Mouse (Mus musculus) ES-Bruce4 (cell line): ENCODE measurements around the gene Ociad2. TPM values are rescaled to one million over a fixed set of nuclear protein-coding genes. Genes with fewer than 3 reads are reported as not detected.

ENCODE experiments used
- H3K27ac ChIP-seq: 2 replicates; pipeline ENCODE4 v1.5.1; 2012; ENCODE audit warnings: low read length, inconsistent platforms; ENCODE audit not compliant: insufficient read depth
- H3K27me3 ChIP-seq: 2 replicates; pipeline ENCODE4 v1.6.1; 2012; ENCODE audit warnings: mild to moderate bottlenecking, low read length, inconsistent platforms; ENCODE audit not compliant: control insufficient read depth, poor library complexity, insufficient read depth, severe bottlenecking
- H3K36me3 ChIP-seq: 2 replicates; pipeline ENCODE4 v1.6.1; 2012; ENCODE audit warnings: inconsistent platforms, mild to moderate bottlenecking, low read length, moderate library complexity; ENCODE audit not compliant: control insufficient read depth, poor library complexity, insufficient read depth, severe bottlenecking
- H3K4me1 ChIP-seq: one replicate; pipeline ENCODE4 v1.8.1; 2011; ENCODE audit warnings: low read length; ENCODE audit not compliant: control insufficient read depth, insufficient read depth
- H3K4me3 ChIP-seq: 2 replicates; pipeline ENCODE4 v1.5.1; 2011; ENCODE audit warnings: low read depth, mild to moderate bottlenecking, low read length
- H3K9ac ChIP-seq: 2 replicates; pipeline ENCODE4 v1.6.1; 2012; ENCODE audit warnings: low read depth, mild to moderate bottlenecking, inconsistent platforms; ENCODE audit not compliant: poor library complexity, severe bottlenecking
- H3K9me3 ChIP-seq: replicated peaks from 2 replicates; pipeline ENCODE4 v1.6.1; 2012; ENCODE audit warnings: mild to moderate bottlenecking, low read length, inconsistent platforms; ENCODE audit not compliant: control insufficient read depth, poor library complexity, insufficient read depth, severe bottlenecking
- CTCF ChIP-seq: IDR thresholded peaks from one replicate; pipeline ENCODE4 v1.8.1; 2011; ENCODE audit warnings: low read depth, low read length
- EP300 ChIP-seq: IDR thresholded peaks from 2 replicates; pipeline ENCODE4 v1.6.1; 2011; ENCODE audit warnings: low read depth, low read length; ENCODE audit not compliant: insufficient read depth
- POLR2A ChIP-seq: IDR thresholded peaks from one replicate; pipeline ENCODE4 v1.8.1; 2011; ENCODE audit warnings: low read length; ENCODE audit not compliant: insufficient read depth
- polyA plus RNA-seq: library from polyadenylated mRNA; stranded (reverse); fragments of >200 nt; gene quantifications from 2 replicates; pipeline ENCODE4 v1.2.4, GENCODE M21; 2011; ENCODE audit warnings: low read depth; ENCODE audit not compliant: missing spikeins, insufficient read depth, insufficient read length

The Ociad2 gene
- polyA plus RNA-seq, 1 experiment = 4.9 TPM

DNA sequence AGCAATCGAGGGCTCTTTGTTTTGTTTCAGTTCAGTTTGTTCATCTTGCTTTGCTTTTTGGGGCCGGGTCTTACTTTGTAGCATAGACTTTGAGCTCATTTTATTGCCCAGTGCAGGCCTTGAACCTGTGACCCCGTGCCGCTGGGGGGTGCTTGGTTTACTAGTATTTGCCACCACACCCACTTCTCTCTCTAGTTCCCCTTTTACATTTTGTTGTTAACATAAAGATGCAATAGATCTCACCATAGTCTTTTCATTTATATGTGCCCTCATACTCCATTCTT, 60.3 kb downstream of the Ociad2 start:
- H3K4me1 ChIP-seq = no peaks in the 10 kb centered on the region
- H3K36me3 ChIP-seq = no peaks in the 10 kb centered on the region
- TF ChIP-seq POLR2A = no peak
- no peak for TF ChIP-seq EP300
- no peak for TF ChIP-seq CTCF

DNA sequence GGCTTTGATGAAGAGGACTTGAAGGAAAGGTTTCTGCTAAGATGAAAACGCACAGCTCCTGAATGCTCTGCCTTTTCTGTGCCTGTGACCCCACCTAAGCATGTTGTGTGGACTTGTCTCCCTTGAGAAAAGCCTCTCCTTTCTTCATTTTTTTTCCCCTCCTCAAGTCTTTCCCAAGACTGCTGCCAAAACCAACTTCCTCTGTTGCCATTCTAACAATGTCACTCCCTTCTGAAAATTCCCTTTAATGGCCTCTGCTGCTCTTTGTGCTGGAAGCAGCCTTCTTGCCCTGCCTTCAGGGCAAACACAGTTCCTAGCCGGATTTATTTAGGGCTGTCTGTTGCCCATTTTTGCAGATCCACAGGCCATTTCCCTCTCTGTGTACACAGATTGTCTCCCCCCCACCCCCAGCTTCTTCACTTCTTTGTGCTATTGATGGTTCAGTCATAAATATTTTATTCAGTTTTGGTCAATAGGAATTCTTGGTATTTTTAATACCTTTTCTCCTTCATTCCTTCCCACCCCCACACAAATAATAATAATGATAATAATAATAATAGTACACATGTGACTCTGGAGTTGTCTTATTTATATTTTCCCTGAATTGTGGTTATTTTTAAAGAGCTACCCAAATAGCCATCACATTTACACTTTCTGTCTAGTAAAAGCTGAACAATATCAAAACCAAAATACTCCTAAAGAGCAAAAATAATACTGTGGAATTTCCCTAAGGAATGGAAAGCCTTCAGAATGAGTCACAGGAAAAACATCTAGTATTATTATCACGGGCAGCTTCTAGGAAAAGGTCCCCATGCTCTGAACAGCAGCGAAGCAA, 60.9 kb downstream of the Ociad2 start:
- no peaks in the 10 kb centered on the region for H3K4me1 ChIP-seq
- no peaks in the 10 kb centered on the region for H3K36me3 ChIP-seq
- H3K9me3 ChIP-seq = no peaks in the 10 kb centered on the region
- no peak overlapping the region for H3K27ac ChIP-seq
- H3K9ac ChIP-seq = no peak overlapping the region
- no peaks in the 10 kb centered on the region for H3K27me3 ChIP-seq
- no peak for TF ChIP-seq CTCF
- TF ChIP-seq EP300 = no peak
- no peak for TF ChIP-seq POLR2A
- H3K4me3 ChIP-seq = no peak overlapping the region

More for the DNA sequence above, 60.3 kb downstream of the Ociad2 start:
- Histone ChIP-seq H3K27me3 (no peaks in the 10 kb centered on the region), H3K4me3 (no peak overlapping the region), H3K9ac (no peak overlapping the region), H3K27ac (no peak overlapping the region), H3K9me3 (no peaks in the 10 kb centered on the region)

- H3K36me3 ChIP-seq = no peaks in the 10 kb centered on the region
- no peak overlapping the region for H3K4me3 ChIP-seq
- TF ChIP-seq POLR2A = no peak
- TF ChIP-seq EP300 = no peak
- TF ChIP-seq CTCF = no peak
- no peaks in the 10 kb centered on the region for H3K4me1 ChIP-seq
- no peaks in the 10 kb centered on the region for H3K9me3 ChIP-seq
- no peaks in the 10 kb centered on the region; the same call in 1 of the 2 replicates for H3K27me3 ChIP-seq
- no peak overlapping the region for H3K27ac ChIP-seq
- no peak overlapping the region for H3K9ac ChIP-seq
These were observed 61.6 kb downstream of the Ociad2 start for GRCm38 (mm10) chr5:73279190-73279589.

DNA sequence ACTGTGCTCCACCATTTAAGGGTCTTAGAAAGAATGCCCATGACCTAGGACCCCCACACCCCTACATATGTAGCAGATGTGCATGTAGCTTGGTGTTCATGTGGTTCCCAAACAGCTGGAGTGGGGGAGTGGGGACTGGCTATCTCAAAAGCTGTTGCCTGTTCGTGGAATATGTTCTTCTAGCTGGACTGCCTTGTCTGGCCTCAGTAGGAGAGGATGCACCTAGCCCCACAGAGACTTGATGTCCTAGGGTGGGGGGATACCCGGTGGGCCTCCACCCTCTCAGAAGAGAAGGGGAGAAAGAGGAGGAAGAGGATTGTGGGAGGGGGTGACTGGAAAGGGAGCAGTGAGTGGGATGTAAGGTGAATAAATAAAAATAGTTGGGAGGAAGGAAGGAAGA, 65.9 kb downstream of the Ociad2 start:
- Histone ChIP-seq H3K4me1 (no peaks in the 10 kb centered on the region), H3K9me3 (no peaks in the 10 kb centered on the region), H3K9ac (no peak overlapping the region), H3K27ac (no peak overlapping the region), H3K4me3 (no peak overlapping the region), H3K36me3 (no peaks in the 10 kb centered on the region), H3K27me3 (peaks cover 3% of the 10 kb centered on the region)
- TF ChIP-seq EP300 (no peak), POLR2A (no peak), CTCF (no peak)

GRCm38 (mm10) chr5:73273171-73273570, 67.7 kb downstream of the Ociad2 start:
- Histone ChIP-seq H3K27me3 (peaks cover 3% of the 10 kb centered on the region), H3K9me3 (no peaks in the 10 kb centered on the region), H3K27ac (no peak overlapping the region), H3K4me1 (no peaks in the 10 kb centered on the region), H3K9ac (no peak overlapping the region), H3K4me3 (no peak overlapping the region), H3K36me3 (no peaks in the 10 kb centered on the region)
- TF ChIP-seq POLR2A (no peak), EP300 (no peak), CTCF (no peak)

Other genes starting within 250 kb of the Ociad2 start
- gene Fryl, start 84.4 kb downstream of the Ociad2 start, polyA plus RNA-seq = 94.8 and 101 TPM in 2 replicates
- 291 and 334 TPM in 2 replicates for gene Ociad1, start 48.2 kb downstream of the Ociad2 start, polyA plus RNA-seq
- not detected in 2 replicates for gene Cwh43, start 65.0 kb upstream of the Ociad2 start, polyA plus RNA-seq
- gene Dcun1d4, start 140.0 kb upstream of the Ociad2 start, polyA plus RNA-seq = 32.9 and 34.1 TPM in 2 replicates